ENCODE assay signal across 8 mouse cellular contexts in the genomic region with DNA sequence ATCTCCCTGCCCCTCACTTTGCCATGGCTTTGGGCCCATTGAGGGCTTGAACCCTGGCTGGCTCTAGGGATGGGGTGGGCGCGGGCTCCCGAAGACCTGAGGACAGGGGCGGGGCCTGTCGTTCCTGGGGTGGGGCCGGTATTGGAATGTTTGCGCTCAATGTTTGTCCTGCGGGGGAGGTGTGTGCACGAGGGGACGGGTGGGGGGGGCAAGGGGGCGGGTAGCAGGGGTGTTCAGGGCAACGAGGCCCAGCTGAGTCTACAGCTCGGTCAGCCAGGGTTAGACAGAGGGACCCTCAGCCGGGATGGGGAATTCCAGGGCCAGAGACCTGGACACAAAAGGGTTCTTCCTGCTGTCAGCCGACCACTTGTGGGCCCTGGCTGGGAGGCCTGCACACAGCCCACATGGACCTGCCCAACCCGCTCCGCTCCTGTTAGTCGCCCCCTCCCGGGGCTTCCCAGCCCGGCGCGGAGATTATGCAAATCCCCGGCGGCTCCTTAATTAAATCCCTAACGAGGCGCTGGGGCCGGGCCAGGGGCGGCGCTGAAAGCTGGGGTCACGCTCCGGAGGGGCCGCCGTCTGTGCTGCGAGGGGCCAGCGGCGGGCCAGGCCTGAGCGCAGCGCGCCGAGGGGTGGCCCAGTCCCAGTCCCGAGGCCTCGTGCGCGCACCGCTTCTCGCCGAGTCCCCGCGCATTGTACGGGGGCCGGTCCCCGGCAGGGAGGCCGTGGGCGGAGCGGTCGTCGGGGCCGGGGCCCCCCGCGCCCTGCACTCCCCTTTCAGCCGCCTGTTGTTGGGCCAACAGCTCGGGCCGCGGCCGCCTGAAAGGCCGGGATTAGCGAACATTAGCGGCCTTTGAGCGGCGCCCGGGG. TPM values are rescaled to one million over a fixed set of nuclear protein-coding genes. Genes with fewer than 3 reads are reported as not detected.
DNase-seq lines count a peak whose midpoint lies in the region; ATAC-seq and TF ChIP-seq lines count a peak whose summit lies in the region.

No protein-coding gene starts in this region.

- H3K9ac ChIP-seq in kidney, embryonic 14.5 days (ENCODE audit: low read depth, low read length), result peak overlapping the region; percentile 72
- H3K9ac ChIP-seq in forebrain, embryonic 11.5 days (ENCODE audit: low read length), result peak overlapping the region; percentile 60

- no peak for DNase-seq in kidney, adult 11 months
- DNase-seq in forebrain, embryonic 11.5 days (ENCODE audit: low spot score), result peak; percentile 94
- DNase-seq in hindbrain, embryonic 10.5 days (ENCODE audit: low spot score), result peak; percentile 86
- peak; percentile 33 to 62 for DNase-seq in left cerebral cortex, postnatal 25 days (ENCODE audit: low spot score in 2 of 2)
- DNase-seq in mesoderm, embryonic 11.5 days (ENCODE audit: low read depth, low spot score), result peak; percentile 69
- no peak for DNase-seq in cerebellum, postnatal 25 days

- 3% methylated on average over 56 of the region's 71 CpGs for WGBS in kidney, embryonic 14.5 days
- under 1% methylated on average over 69 of the region's 71 CpGs for WGBS in forebrain, embryonic 11.5 days
- WGBS in hindbrain, embryonic 10.5 days, result 2% methylated on average over 71 of the region's 71 CpGs
- 3% methylated on average over 71 of the region's 71 CpGs for WGBS in small intestine, adult 2 months

- peak overlapping the region; percentile 93 for H3K4me2 ChIP-seq in kidney, embryonic 14.5 days (replicated peaks; ENCODE audit: low read depth, low read length)
- peak overlapping the region; percentile 77 for H3K4me2 ChIP-seq in forebrain, embryonic 11.5 days (ENCODE audit: low read depth, low read length, severe bottlenecking)

- H3K36me3 ChIP-seq in kidney, embryonic 14.5 days (ENCODE audit: control insufficient read depth, insufficient read depth, low read length), result no peaks in the 10 kb centered on the region
- no peaks in the 10 kb centered on the region for H3K36me3 ChIP-seq in forebrain, embryonic 11.5 days (ENCODE audit: control insufficient read depth, insufficient read depth, low read length)
- no peaks in the 10 kb centered on the region for H3K36me3 ChIP-seq in hindbrain, embryonic 10.5 days
- H3K36me3 ChIP-seq in small intestine, adult 2 months (ENCODE audit: control insufficient read depth, insufficient read depth, low read length), result no peaks in the 10 kb centered on the region

- intact Hi-C loops in left cerebral cortex, postnatal 25 days (cut with DNase I), result loop anchor here (1.0 kb wide), 1 partner anchor 10 kb away; no protein-coding TSS in a partner anchor

- peak overlapping the region; percentile 46 for H3K4me3 ChIP-seq in kidney, embryonic 14.5 days (ENCODE audit: low read length)
- peak overlapping the region; percentile 27 for H3K4me3 ChIP-seq in forebrain, embryonic 11.5 days (ENCODE audit: low read depth, low read length)
- H3K4me3 ChIP-seq in hindbrain, embryonic 10.5 days, result peak overlapping the region; percentile 54
- H3K4me3 ChIP-seq in small intestine, adult 2 months (ENCODE audit: low read depth, low read length), result peak overlapping the region; percentile 62

- peaks cover 51% of the 10 kb centered on the region for H3K4me1 ChIP-seq in kidney, embryonic 14.5 days (ENCODE audit: control insufficient read depth, insufficient read depth, low read length)
- H3K4me1 ChIP-seq in forebrain, embryonic 11.5 days (replicated peaks; ENCODE audit: control insufficient read depth, insufficient read depth, low read length), result peaks cover 78% of the 10 kb centered on the region
- H3K4me1 ChIP-seq in hindbrain, embryonic 10.5 days (replicated peaks), result peaks cover 92% of the 10 kb centered on the region
- H3K4me1 ChIP-seq in small intestine, adult 2 months (ENCODE audit: control insufficient read depth, insufficient read depth, insufficient read length, low read length), result peaks cover 16% of the 10 kb centered on the region

- peak; percentile 69 for ATAC-seq in kidney, embryonic 14.5 days (ENCODE audit: low FRiP score, low TSS enrichment)
- peak; percentile 87 for ATAC-seq in forebrain, embryonic 11.5 days (replicated peaks; ENCODE audit: low FRiP score)

- peaks cover 18% of the 10 kb centered on the region for H3K27me3 ChIP-seq in kidney, embryonic 14.5 days (ENCODE audit: control insufficient read depth, insufficient read depth, low read length)
- peaks cover 53% of the 10 kb centered on the region for H3K27me3 ChIP-seq in forebrain, embryonic 11.5 days (ENCODE audit: control insufficient read depth, insufficient read depth, low read length)
- peaks cover 97% of the 10 kb centered on the region for H3K27me3 ChIP-seq in hindbrain, embryonic 10.5 days (ENCODE audit: insufficient read depth, poor library complexity, severe bottlenecking)
- H3K27me3 ChIP-seq in small intestine, adult 2 months (ENCODE audit: control insufficient read depth, insufficient read depth, low read length), result peaks cover 11% of the 10 kb centered on the region

- H3K9me3 ChIP-seq in kidney, embryonic 14.5 days (ENCODE audit: control insufficient read depth, low read length), result no peaks in the 10 kb centered on the region
- no peaks in the 10 kb centered on the region for H3K9me3 ChIP-seq in forebrain, embryonic 11.5 days (ENCODE audit: control insufficient read depth, low read length)
- H3K9me3 ChIP-seq in hindbrain, embryonic 10.5 days, result no peaks in the 10 kb centered on the region

- TF ChIP-seq CTCF in small intestine, adult 2 months (IDR thresholded peaks at IDR 0.05; ENCODE audit: extremely low read depth, insufficient read length, insufficient replicate concordance, low read depth, low read length), result no peak

- H3K27ac ChIP-seq in kidney, embryonic 14.5 days (ENCODE audit: low read depth, low read length), result 0 out of 2 replicates have a peak overlapping the region, but pooled peaks have one; percentile 42
- H3K27ac ChIP-seq in forebrain, embryonic 11.5 days (ENCODE audit: low read depth, low read length), result peak overlapping the region; percentile 83
- H3K27ac ChIP-seq in hindbrain, embryonic 10.5 days, result peak overlapping the region; percentile 95
- H3K27ac ChIP-seq in small intestine, adult 2 months (ENCODE audit: insufficient read depth, low read depth, low read length), result no peak overlapping the region

- TF ChIP-seq POLR2A in small intestine, adult 2 months (IDR thresholded peaks at IDR 0.05; ENCODE audit: low read depth, low read length), result no peak

RNA-seq across cellular contexts. Expression of a gene that starts 26.4 kb away (rescaled TPM):
- polyA plus RNA-seq in kidney, embryonic 14.5 days (2014; fragmentation: Nextera tagmentation; extraction: Ambion mirVana), result 9.6 and 13.8 TPM in 2 replicates
- 100 and 105 TPM in 2 replicates for polyA plus RNA-seq in forebrain, embryonic 11.5 days (2014; fragmentation: Nextera tagmentation; extraction: Ambion mirVana)
- 80.5 and 84.6 TPM in 2 replicates for polyA plus RNA-seq in hindbrain, embryonic 10.5 days (2016; fragmentation: Nextera tagmentation; extraction: Ambion mirVana)
- total RNA-seq in left cerebral cortex, postnatal 25 days (2021), result 100 to 1,000 TPM; 108 to 126 TPM
- polyA plus RNA-seq in small intestine, adult 2 months (2012; rRNA removed), result 18.7 and 35.2 TPM in 2 replicates

RNA-seq across cellular contexts. Expression of a gene that starts 36.9 kb away (rescaled TPM):
- 32.3 and 37.7 TPM in 2 replicates for polyA plus RNA-seq in kidney, embryonic 14.5 days (2014; fragmentation: Nextera tagmentation; extraction: Ambion mirVana)
- polyA plus RNA-seq in forebrain, embryonic 11.5 days (2014; fragmentation: Nextera tagmentation; extraction: Ambion mirVana), result 39.3 and 41.8 TPM in 2 replicates
- 37.1 and 40.9 TPM in 2 replicates for polyA plus RNA-seq in hindbrain, embryonic 10.5 days (2016; fragmentation: Nextera tagmentation; extraction: Ambion mirVana)
- total RNA-seq in left cerebral cortex, postnatal 25 days (2021), result 10 to 100 TPM; 25.6 to 27.6 TPM
- 25.6 and 34.8 TPM in 2 replicates for polyA plus RNA-seq in small intestine, adult 2 months (2012; rRNA removed)

RNA-seq across cellular contexts. Expression of a gene that starts 37.2 kb away (rescaled TPM):
- polyA plus RNA-seq in kidney, embryonic 14.5 days (2014; fragmentation: Nextera tagmentation; extraction: Ambion mirVana), result 175 and 205 TPM in 2 replicates
- 331 and 332 TPM in 2 replicates for polyA plus RNA-seq in forebrain, embryonic 11.5 days (2014; fragmentation: Nextera tagmentation; extraction: Ambion mirVana)
- polyA plus RNA-seq in hindbrain, embryonic 10.5 days (2016; fragmentation: Nextera tagmentation; extraction: Ambion mirVana), result 259 and 305 TPM in 2 replicates
- total RNA-seq in left cerebral cortex, postnatal 25 days (2021), result 1 to 10 TPM; 5.5 to 5.9 TPM
- polyA plus RNA-seq in small intestine, adult 2 months (2012; rRNA removed), result 4.0 and 7.7 TPM in 2 replicates

RNA-seq across cellular contexts. Expression of a gene that starts 42.7 kb away (rescaled TPM):
- 261 TPM in 2 replicates for polyA plus RNA-seq in kidney, embryonic 14.5 days (2014; fragmentation: Nextera tagmentation; extraction: Ambion mirVana)
- polyA plus RNA-seq in forebrain, embryonic 11.5 days (2014; fragmentation: Nextera tagmentation; extraction: Ambion mirVana), result 295 and 321 TPM in 2 replicates
- polyA plus RNA-seq in hindbrain, embryonic 10.5 days (2016; fragmentation: Nextera tagmentation; extraction: Ambion mirVana), result 255 and 317 TPM in 2 replicates
- 10 to 100 TPM; 23.3 to 23.6 TPM for total RNA-seq in left cerebral cortex, postnatal 25 days (2021)
- polyA plus RNA-seq in small intestine, adult 2 months (2012; rRNA removed), result 16.7 and 25.4 TPM in 2 replicates

Comparison
In these comparisons a context has a peak if more than half of its experiments do, and no peak if none do; other contexts are left out.
1. DNase-seq: peak in forebrain, embryonic 11.5 days (single experiment), hindbrain, embryonic 10.5 days (single experiment), left cerebral cortex, postnatal 25 days (2 of 2) and mesoderm, embryonic 11.5 days (single experiment); none in kidney, adult 11 months (single experiment) and cerebellum, postnatal 25 days (0 of 2).
2. RNA of a gene that starts 37.2 kb away (polyA plus RNA-seq): 331 to 332 TPM in forebrain, embryonic 11.5 days, 259 to 305 TPM in hindbrain, embryonic 10.5 days and 175 to 205 TPM in kidney, embryonic 14.5 days; 4.0 to 7.7 TPM in small intestine, adult 2 months; every median in the first group is over 10 times any median in the second.
3. Peak in every context shown above with its lines, with median percentiles within 50 percentile points of each other: H3K4me3 ChIP-seq.